Mouse (Mus musculus) heart, embryonic 10.5 days (tissue): ENCODE measurements at regions not wholly inside any gene's neighbourhood (a gene's known extent, or its start where the extent isn't known, plus 50 kb on each side); places are given as distances from the start of the nearest gene placed in this dataset.
"Not testable (repeated sequence)": the region's sequence is repeated elsewhere in the genome, so short reads cannot be mapped to it uniquely, and the experiment has no call there.

Experiments
- DNase-seq: peaks from one replicate; pipeline ENCODE4 v3.0.0-alpha.2; 2017; ENCODE audit warnings: low spot score
- H3K27ac ChIP-seq: fragments of 300-500 bp; sonication (generic); 2 replicates; pipeline ENCODE4 v1.5.1; 2016; ENCODE audit warnings: mild to moderate bottlenecking
- H3K27me3 ChIP-seq: fragments of 300-500 bp; sonication (generic); 2 replicates; pipeline ENCODE4 v1.6.1; 2016; ENCODE audit warnings: mild to moderate bottlenecking; ENCODE audit not compliant: poor library complexity, insufficient read depth, severe bottlenecking
- H3K36me3 ChIP-seq: fragments of 300-500 bp; sonication (generic); 2 replicates; pipeline ENCODE4 v1.6.1; 2016; ENCODE audit warnings: mild to moderate bottlenecking, moderate library complexity
- H3K4me1 ChIP-seq: fragments of 300-500 bp; sonication (generic); 2 replicates; pipeline ENCODE4 v1.6.1; 2016; ENCODE audit warnings: mild to moderate bottlenecking
- H3K4me3 ChIP-seq: fragments of 300-500 bp; sonication (generic); 2 replicates; pipeline ENCODE4 v1.5.1; 2016; ENCODE audit warnings: mild to moderate bottlenecking, moderate library complexity
- H3K9me3 ChIP-seq: fragments of 300-500 bp; sonication (generic); 2 replicates; pipeline ENCODE4 v1.6.1; 2016; ENCODE audit warnings: mild to moderate bottlenecking, moderate library complexity
- WGBS: fragments of 180-500 bp; shearing (Covaris S2); methylation state at CpG from one replicate; pipeline ENCODE4 v1.1.7; 2016; 5-methylcytosine and 5-hydroxymethylcytosine counted together

DNA sequence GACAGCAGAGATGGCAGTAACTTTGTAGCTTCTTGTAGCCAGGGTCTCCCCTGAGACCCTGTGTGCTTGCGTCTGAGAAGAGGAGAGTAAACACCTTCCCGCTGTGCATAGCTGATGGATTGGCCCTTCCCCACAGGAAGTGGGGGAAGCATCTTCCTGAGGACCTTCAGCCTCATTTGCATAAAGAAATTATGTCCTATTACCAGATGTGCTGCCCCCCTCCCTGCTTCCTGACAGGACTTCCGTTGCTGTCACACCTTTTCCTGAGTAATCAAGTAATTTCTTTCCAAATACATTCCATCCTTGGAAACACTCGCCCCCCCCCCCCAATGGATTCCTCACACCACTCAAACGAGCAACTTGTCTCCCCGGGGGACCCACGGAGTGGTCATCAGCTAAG lies 77.5 kb upstream of the Med13l start:
- Histone ChIP-seq H3K4me1 (peaks cover 38% of the 10 kb centered on the region), H3K36me3 (no peaks in the 10 kb centered on the region), H3K4me3 (peak overlapping the region; percentile 34), H3K27me3 (no peaks in the 10 kb centered on the region), H3K27ac (peak overlapping the region; percentile 65), H3K9me3 (no peaks in the 10 kb centered on the region)
- no peak for DNase-seq
- 4% methylated on average over 7 of the region's 7 CpGs for WGBS

DNA sequence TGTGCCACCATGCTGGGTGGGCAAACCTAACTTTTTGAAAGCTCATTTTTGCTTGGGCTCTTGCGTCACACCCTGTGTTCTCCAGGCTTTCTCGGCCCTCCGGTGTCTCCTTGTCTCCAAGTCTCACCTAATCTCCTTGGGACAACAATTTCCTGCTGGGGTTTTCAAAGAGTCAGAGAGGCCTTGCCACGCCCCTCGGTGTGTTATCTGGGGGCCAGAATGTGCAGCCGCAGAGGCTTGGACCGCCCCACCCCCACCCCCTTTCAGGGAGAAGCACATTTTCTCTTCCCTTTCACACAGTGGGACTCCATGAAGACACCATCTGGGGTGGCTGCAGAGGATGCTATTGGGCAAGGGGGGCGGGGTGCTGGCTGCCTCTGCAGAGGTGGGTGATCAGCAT lies 76.9 kb upstream of the Med13l start:
- Histone ChIP-seq H3K4me3 (peak overlapping the region; percentile 34), H3K9me3 (no peaks in the 10 kb centered on the region), H3K4me1 (peaks cover 38% of the 10 kb centered on the region), H3K36me3 (no peaks in the 10 kb centered on the region), H3K27ac (peak overlapping the region; percentile 65), H3K27me3 (no peaks in the 10 kb centered on the region)
- 5% methylated on average over 8 of the region's 8 CpGs for WGBS
- DNase-seq, result peak; percentile 96

DNA sequence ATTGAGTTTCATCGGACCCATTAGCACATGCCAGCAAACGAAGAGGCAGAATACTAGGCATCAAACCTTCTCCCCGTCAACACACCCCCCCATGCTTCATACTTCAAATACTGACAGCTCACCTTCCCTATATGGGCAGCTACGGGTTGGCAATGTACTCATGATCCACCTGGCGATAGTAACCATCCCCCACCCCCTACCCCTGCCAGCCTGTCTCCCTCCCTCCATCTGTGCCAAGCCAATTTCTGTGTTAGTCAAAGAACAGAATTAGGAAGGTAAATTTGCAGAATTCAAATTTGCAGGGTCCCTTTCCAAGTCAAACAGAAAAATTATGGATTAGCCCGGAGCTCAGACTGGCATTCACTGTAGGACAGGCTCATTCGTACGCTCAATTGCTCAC lies 75.3 kb upstream of the Med13l start:
- Histone ChIP-seq H3K4me3 (no peak overlapping the region), H3K27ac (no peak overlapping the region), H3K27me3 (no peaks in the 10 kb centered on the region), H3K4me1 (peaks cover 47% of the 10 kb centered on the region), H3K36me3 (no peaks in the 10 kb centered on the region), H3K9me3 (no peaks in the 10 kb centered on the region)
- WGBS, result 94% methylated on average over 8 of the region's 8 CpGs
- DNase-seq, result no peak

DNA sequence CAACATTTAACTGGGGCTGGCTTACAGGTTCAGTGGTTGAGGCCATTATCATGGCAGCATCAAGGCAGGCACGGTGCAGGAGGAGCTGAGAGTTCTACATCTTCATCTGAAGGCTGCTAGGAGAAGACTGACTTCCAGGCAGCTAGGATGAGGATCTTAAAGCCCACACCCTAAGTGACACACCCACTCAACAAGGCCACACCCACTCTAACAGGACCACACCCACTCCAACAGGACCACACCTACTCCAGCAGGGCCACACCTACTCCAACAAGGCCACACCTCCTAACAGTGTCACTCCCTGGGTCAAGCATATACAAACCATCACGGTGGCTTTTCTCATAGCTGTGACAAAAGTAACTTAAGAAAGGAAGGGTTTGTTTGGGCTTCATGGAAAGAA lies 68.0 kb upstream of the Med13l start:
- not testable (repeated sequence) for H3K27me3 ChIP-seq, H3K4me3 ChIP-seq, H3K9me3 ChIP-seq, H3K27ac ChIP-seq, DNase-seq, H3K36me3 ChIP-seq
- 87% methylated on average over 2 of the region's 2 CpGs for WGBS
- peaks cover 17% of the 10 kb centered on the region for H3K4me1 ChIP-seq

DNA sequence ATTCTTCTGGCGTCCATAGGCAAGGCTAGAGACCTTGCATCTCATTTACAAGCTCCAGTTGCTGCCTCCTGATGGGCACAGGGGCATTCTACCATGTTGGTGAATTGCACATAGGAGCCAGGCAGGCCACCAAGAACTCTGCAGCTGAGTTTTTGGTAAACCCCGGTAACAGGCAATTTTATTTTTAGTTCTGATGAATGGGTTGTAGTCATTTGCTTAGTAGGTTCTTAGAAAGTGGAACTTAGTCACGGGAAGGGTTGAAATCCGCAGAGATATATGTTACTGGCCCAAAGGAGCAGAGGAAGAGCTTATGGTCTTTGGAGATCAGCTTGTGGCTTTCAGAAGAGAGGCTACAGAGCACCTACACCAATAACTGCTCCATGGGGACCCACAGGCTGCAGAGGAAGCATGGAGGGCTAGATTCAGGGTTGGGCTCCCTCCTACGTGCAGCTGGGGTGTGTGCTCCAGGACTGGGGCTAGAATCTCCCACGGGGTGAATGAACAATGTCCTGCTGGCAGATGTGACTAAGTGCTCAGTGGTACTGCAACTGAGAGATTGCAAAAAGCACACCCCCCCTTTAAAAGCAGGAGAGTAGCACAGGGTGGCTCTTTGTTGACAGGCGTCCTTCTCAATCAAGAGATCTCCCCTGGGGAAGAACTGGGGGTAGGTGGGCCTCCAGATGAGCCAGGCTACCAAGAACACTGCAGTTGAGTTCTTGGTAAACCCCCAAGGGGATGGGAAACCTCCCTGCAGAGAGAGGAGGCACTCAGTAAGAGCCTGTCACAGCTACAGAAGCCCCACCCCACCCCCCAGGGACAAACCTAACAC lies 65.6 kb upstream of the Med13l start:
- WGBS, result 56% methylated on average over 7 of the region's 7 CpGs
- H3K27me3 ChIP-seq, result no peaks in the 10 kb centered on the region
- DNase-seq, result peak; percentile 89
- H3K27ac ChIP-seq, result peak overlapping the region; percentile 47
- H3K9me3 ChIP-seq, result no peaks in the 10 kb centered on the region
- H3K36me3 ChIP-seq, result no peaks in the 10 kb centered on the region
- no peak overlapping the region for H3K4me3 ChIP-seq
- peaks cover 6% of the 10 kb centered on the region for H3K4me1 ChIP-seq

DNA sequence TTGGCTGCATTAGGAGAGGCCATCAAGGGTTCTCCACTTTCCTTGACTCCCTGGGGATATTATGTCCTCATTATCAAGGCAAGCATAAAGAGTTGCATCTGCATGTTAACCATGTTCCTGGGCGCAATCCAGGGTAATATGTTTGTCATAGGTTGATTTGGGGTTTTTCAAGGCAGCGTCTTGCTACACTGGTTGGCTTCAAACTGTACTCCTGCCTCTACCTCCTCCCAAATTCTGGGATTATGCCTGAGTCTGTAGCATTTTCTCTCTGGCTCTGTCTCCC lies 65.1 kb upstream of the Med13l start:
- Histone ChIP-seq H3K27me3 (no peaks in the 10 kb centered on the region), H3K4me1 (peaks cover 6% of the 10 kb centered on the region), H3K4me3 (no peak overlapping the region), H3K27ac (peak overlapping the region; percentile 47), H3K36me3 (no peaks in the 10 kb centered on the region), H3K9me3 (no peaks in the 10 kb centered on the region)
- no peak for DNase-seq
- 67% methylated on average over 2 of the region's 2 CpGs for WGBS

DNA sequence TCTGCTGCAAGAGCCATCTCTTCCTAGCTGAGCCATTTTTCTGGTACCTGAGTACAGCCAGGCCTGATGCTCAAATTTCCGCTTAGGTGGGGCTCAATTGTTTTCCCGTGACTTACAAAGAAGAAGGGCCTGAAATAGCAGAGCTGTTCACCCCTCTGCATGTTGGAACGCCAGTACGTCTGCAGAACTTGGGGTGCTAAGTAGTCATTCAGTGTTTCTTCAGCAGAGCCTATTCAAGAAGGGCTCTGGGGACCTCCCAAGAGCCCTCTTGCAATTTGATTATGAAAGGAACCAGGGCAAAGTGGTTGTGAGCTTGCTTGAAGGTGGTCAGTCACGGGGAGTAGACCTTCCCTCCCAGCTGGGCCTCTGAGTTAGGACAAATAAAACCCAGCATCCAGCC lies 58.9 kb upstream of the Med13l start:
- 83% methylated on average over 5 of the region's 5 CpGs for WGBS
- no peak overlapping the region for H3K4me3 ChIP-seq
- H3K36me3 ChIP-seq, result no peaks in the 10 kb centered on the region
- H3K9me3 ChIP-seq, result no peaks in the 10 kb centered on the region
- no peaks in the 10 kb centered on the region for H3K27me3 ChIP-seq
- DNase-seq, result no peak
- H3K4me1 ChIP-seq, result peaks cover 13% of the 10 kb centered on the region
- H3K27ac ChIP-seq, result no peak overlapping the region

DNA sequence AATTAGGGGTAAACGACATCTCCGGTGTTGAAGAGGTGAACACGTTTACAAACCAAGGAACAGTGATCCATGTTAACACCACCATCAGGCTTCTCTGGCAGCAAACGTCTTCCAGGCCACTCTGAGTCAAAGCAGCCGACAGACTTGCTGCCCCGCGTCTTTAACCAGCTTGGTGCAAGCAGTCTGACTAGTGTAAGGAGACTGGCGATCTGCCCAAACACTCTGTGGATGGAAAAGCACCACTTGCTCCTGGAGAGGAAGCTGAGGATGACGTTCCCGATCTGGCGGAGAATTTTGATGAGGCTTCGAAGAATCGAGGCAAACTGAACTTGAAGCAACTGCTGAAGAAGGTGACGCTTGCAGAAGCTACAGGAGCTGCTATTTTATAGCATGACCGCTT lies 57.5 kb upstream of the Med13l start:
- DNase-seq, result no peak
- WGBS, result 63% methylated on average over 15 of the region's 15 CpGs

DNA sequence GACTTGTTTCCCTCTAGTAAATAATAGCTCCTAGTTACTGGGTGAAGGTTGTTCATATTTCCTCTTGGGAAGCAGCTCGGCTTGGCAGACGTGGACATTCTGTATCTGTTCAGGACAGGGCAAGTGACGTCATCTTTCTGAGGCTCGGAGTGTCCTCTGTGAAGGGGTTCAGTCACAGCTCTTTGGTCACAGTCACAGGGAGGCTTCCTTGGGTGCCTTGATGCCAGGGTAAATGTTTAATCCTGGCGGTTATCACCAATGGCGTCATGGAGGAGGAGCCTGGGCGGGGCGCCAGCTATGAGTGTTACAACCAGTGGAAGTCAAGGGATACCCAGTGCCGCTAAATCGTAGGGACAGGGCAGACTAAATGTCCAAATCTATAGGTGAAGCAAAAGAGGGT lies 56.3 kb upstream of the Med13l start:
- H3K4me3 ChIP-seq, result no peak overlapping the region
- peaks cover 13% of the 10 kb centered on the region for H3K4me1 ChIP-seq
- H3K9me3 ChIP-seq, result no peaks in the 10 kb centered on the region
- H3K36me3 ChIP-seq, result no peaks in the 10 kb centered on the region
- no peaks in the 10 kb centered on the region for H3K27me3 ChIP-seq
- 80% methylated on average over 10 of the region's 10 CpGs for WGBS
- H3K27ac ChIP-seq, result no peak overlapping the region
- DNase-seq, result no peak

More for the DNA sequence above, 57.5 kb upstream of the Med13l start:
- H3K4me1 ChIP-seq, result peaks cover 13% of the 10 kb centered on the region
- H3K36me3 ChIP-seq, result no peaks in the 10 kb centered on the region
- H3K27ac ChIP-seq, result no peak overlapping the region
- H3K27me3 ChIP-seq, result no peaks in the 10 kb centered on the region
- no peaks in the 10 kb centered on the region for H3K9me3 ChIP-seq
- H3K4me3 ChIP-seq, result no peak overlapping the region

DNA sequence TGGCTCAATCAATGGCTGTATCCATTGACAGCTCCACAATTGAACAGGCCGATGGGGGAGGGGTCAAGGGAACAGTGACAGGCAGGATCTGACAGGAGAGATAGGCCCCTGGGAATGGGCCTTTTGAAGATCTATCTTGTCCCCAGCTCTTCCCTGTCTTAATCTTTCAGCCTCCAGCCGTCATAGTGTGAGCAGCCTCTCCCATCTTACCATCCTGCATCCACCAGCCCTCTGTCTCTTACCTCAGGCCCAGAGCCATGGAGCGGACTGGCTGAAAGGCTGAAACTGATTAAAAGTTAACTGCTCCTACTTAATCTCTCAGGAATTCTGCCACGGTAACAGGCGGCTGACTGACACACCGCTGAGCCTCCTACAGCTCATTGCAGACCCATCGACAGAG lies 55.6 kb upstream of the Med13l start:
- no peak for DNase-seq
- H3K27ac ChIP-seq, result no peak overlapping the region
- H3K4me3 ChIP-seq, result no peak overlapping the region

DNA sequence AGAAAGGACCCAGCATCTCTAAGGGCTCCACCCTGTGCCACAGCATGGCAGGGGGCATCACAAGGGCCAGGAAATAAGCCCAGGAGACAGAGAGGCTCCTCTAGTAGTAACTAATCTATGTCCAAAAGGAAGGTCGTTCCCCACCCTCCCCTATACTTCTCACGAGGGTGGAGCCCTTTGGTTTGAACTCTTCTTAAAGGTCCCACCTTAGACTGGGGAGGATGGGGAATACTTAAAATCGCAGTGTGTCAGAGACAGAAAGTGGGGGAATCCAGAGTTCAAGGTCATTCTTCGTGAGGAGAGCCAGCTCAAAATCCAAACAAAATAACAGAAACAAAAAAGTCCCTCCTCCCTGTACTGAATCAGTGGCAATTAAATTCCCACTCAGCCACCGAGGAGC lies 50.6 kb upstream of the Med13l start:
- Histone ChIP-seq H3K4me3 (no peak overlapping the region), H3K27ac (no peak overlapping the region)
- 57% methylated on average over 5 of the region's 5 CpGs for WGBS

More for the DNA sequence above, 55.6 kb upstream of the Med13l start:
- peaks cover 5% of the 10 kb centered on the region; the same call in 1 of the 2 replicates for H3K27me3 ChIP-seq
- H3K36me3 ChIP-seq, result no peaks in the 10 kb centered on the region
- peaks cover 13% of the 10 kb centered on the region for H3K4me1 ChIP-seq
- H3K9me3 ChIP-seq, result no peaks in the 10 kb centered on the region
- WGBS, result 16% methylated on average over 7 of the region's 7 CpGs

More for the DNA sequence above, 50.6 kb upstream of the Med13l start:
- no peaks in the 10 kb centered on the region for H3K36me3 ChIP-seq
- H3K9me3 ChIP-seq, result no peaks in the 10 kb centered on the region
- DNase-seq, result no peak
- H3K27me3 ChIP-seq, result peaks cover 11% of the 10 kb centered on the region
- peaks cover 38% of the 10 kb centered on the region for H3K4me1 ChIP-seq
